Mouse (Mus musculus): Measurements from ENCODE around the gene Coq5. TPM values are rescaled to one million over a fixed set of nuclear protein-coding genes. Genes with fewer than 3 reads are reported as not detected.

The Coq5 gene
- polyA plus RNA-seq (2017; shearing (Covaris generic)) = 43.4 TPM

GRCm38 (mm10) chr5:115279226-115280049 lies at the start of gene Coq5:
Coq5 (plus strand) TSS chr5:115279666.

DNA sequence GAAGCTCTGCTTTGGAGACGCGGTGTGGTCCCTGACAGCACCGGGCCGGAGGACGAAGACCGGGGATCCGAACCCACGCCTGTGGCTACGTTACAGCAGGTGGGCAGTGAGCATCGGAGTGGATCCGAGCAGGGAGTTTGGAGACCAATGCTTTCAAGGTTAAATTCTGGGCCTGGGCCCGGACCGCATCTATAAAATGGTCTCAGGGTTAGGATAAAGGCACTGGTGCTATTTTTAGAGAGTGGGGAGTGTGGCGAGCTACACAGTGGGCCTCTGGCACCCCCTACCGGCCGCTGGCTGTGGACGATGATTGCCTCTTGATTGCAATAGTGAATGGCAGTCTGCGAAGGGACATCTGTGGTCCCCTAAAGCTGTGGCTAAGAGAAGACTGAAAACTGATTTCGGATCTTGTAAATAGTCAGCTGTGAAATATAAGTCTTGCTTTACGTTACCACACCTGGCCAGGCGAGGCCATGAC lies 43.6 kb upstream of the Coq5 start, which contains the start of gene Pop5:
Pop5 (plus strand) TSS at position 51 of the 478 bp plus-strand sequence.

GRCm38 (mm10) chr5:115272812-115273548 lies 6.5 kb upstream of the Coq5 start, which contains the start of gene Rnf10:
Rnf10 (minus strand) TSS chr5:115272898.

DNA sequence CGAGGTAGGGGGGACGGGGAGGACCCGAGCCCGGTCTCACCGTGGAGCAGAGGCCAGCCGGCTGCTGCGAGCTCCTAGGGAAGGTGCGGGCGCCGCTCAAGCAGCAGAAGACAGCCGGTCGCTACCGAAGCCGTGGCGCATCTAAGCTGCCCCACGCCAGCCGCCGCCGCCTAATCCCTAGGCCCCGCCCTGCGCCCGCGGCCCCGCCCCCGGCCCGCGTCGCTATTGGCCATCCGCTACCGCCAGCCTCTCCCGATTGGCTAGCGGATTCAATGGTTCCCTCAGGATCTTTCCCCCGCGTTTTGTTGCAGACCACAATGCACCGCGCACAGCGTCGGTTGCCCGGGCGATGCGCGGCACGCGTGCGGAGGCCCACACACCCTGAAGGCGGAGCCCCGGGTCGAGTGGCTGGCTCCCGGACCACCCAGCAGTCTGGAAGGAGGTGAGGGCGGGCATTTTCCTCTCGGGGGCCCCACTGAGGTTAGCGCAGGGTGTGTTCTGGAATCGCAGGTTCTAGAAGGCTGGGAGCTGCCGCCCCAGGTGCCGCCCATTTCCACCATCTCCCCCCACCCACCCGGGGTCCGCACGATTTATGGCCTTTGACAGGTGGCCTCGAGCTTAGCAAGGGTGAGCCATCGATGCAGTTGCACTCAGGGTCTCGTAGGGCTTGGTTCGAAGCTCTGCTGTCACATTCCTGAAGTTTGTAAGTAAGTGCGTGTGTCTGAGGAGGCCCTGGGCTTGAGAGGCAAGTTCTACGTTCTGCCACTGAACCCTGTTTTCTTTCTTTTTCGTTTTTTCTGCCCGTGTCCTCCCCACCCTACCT lies 21.5 kb downstream of the Coq5 start, which contains the start of gene Dynll1:
Dynll1 (minus strand) TSS at position 208 of the 823 bp plus-strand sequence.

GRCm38 (mm10) chr5:115326875-115327609 lies 47.6 kb downstream of the Coq5 start, which contains the start of gene Srsf9:
Srsf9 (plus strand) TSS chr5:115327177.

GRCm38 (mm10) chr5:115340577-115341313 lies 61.3 kb downstream of the Coq5 start, which contains the start of the genes Gatc and Triap1:
Gatc (minus strand) TSS chr5:115341178.
Triap1 (plus strand) TSS chr5:115341225.

Other genes with a start within 250 kb of the Coq5 start
- 4.2 TPM for gene Gm10401, start 181.4 kb upstream of the Coq5 start, polyA plus RNA-seq (2017; shearing (Covaris generic))
- gene Acads, start 160.3 kb upstream of the Coq5 start, polyA plus RNA-seq (2017; shearing (Covaris generic)) = 17.9 TPM
- gene Unc119b, start 144.7 kb upstream of the Coq5 start, polyA plus RNA-seq (2017; shearing (Covaris generic)) = 63.1 TPM
- 67.7 TPM for gene Mlec, start 121.5 kb upstream of the Coq5 start, polyA plus RNA-seq (2017; shearing (Covaris generic))
- gene Cabp1, start 85.3 kb upstream of the Coq5 start, polyA plus RNA-seq (2017; shearing (Covaris generic)) = not detected
- 138 TPM for gene Pop5, start 43.8 kb upstream of the Coq5 start, polyA plus RNA-seq (2017; shearing (Covaris generic))
- 142 TPM for gene Rnf10, start 6.8 kb upstream of the Coq5 start, polyA plus RNA-seq (2017; shearing (Covaris generic))
- gene Dynll1, start 21.3 kb downstream of the Coq5 start, polyA plus RNA-seq (2017; shearing (Covaris generic)) = 366 TPM
- 71.4 TPM for gene Srsf9, start 47.5 kb downstream of the Coq5 start, polyA plus RNA-seq (2017; shearing (Covaris generic))
- gene Gatc, start 61.5 kb downstream of the Coq5 start, polyA plus RNA-seq (2017; shearing (Covaris generic)) = 7.8 TPM
- gene Triap1, start 61.6 kb downstream of the Coq5 start, polyA plus RNA-seq (2017; shearing (Covaris generic)) = 21.0 TPM
- gene Cox6a1, start 69.3 kb downstream of the Coq5 start, polyA plus RNA-seq (2017; shearing (Covaris generic)) = 423 TPM
- not detected for gene Msi1, start 149.9 kb downstream of the Coq5 start, polyA plus RNA-seq (2017; shearing (Covaris generic))
- gene Pla2g1b, start 186.6 kb downstream of the Coq5 start, polyA plus RNA-seq (2017; shearing (Covaris generic)) = not detected
- 17.6 TPM for gene Sirt4, start 205.1 kb downstream of the Coq5 start, polyA plus RNA-seq (2017; shearing (Covaris generic))
- 75.3 TPM for gene Pxn, start 227.0 kb downstream of the Coq5 start, polyA plus RNA-seq (2017; shearing (Covaris generic))